Mouse (Mus musculus) ES-Bruce4 (cell line): ENCODE measurements around the gene Pnliprp1. TPM values are rescaled to one million over a fixed set of nuclear protein-coding genes. Genes with fewer than 3 reads are reported as not detected.

Source experiments
- H3K27ac ChIP-seq: 2 replicates; pipeline ENCODE4 v1.5.1; 2012; ENCODE audit warnings: low read length, inconsistent platforms; ENCODE audit not compliant: insufficient read depth
- H3K27me3 ChIP-seq: 2 replicates; pipeline ENCODE4 v1.6.1; 2012; ENCODE audit warnings: mild to moderate bottlenecking, low read length, inconsistent platforms; ENCODE audit not compliant: control insufficient read depth, poor library complexity, insufficient read depth, severe bottlenecking
- H3K36me3 ChIP-seq: 2 replicates; pipeline ENCODE4 v1.6.1; 2012; ENCODE audit warnings: inconsistent platforms, mild to moderate bottlenecking, low read length, moderate library complexity; ENCODE audit not compliant: control insufficient read depth, poor library complexity, insufficient read depth, severe bottlenecking
- H3K4me1 ChIP-seq: one replicate; pipeline ENCODE4 v1.8.1; 2011; ENCODE audit warnings: low read length; ENCODE audit not compliant: control insufficient read depth, insufficient read depth
- H3K4me3 ChIP-seq: 2 replicates; pipeline ENCODE4 v1.5.1; 2011; ENCODE audit warnings: low read depth, mild to moderate bottlenecking, low read length
- H3K9ac ChIP-seq: 2 replicates; pipeline ENCODE4 v1.6.1; 2012; ENCODE audit warnings: low read depth, mild to moderate bottlenecking, inconsistent platforms; ENCODE audit not compliant: poor library complexity, severe bottlenecking
- H3K9me3 ChIP-seq: replicated peaks from 2 replicates; pipeline ENCODE4 v1.6.1; 2012; ENCODE audit warnings: mild to moderate bottlenecking, low read length, inconsistent platforms; ENCODE audit not compliant: control insufficient read depth, poor library complexity, insufficient read depth, severe bottlenecking
- CTCF ChIP-seq: IDR thresholded peaks from one replicate; pipeline ENCODE4 v1.8.1; 2011; ENCODE audit warnings: low read depth, low read length
- EP300 ChIP-seq: IDR thresholded peaks from 2 replicates; pipeline ENCODE4 v1.6.1; 2011; ENCODE audit warnings: low read depth, low read length; ENCODE audit not compliant: insufficient read depth
- POLR2A ChIP-seq: IDR thresholded peaks from one replicate; pipeline ENCODE4 v1.8.1; 2011; ENCODE audit warnings: low read length; ENCODE audit not compliant: insufficient read depth
- polyA plus RNA-seq: library from polyadenylated mRNA; stranded (reverse); fragments of >200 nt; gene quantifications from 2 replicates; pipeline ENCODE4 v1.2.4, GENCODE M21; 2011; ENCODE audit warnings: low read depth; ENCODE audit not compliant: missing spikeins, insufficient read depth, insufficient read length

Pnliprp1 gene
- polyA plus RNA-seq, 1 experiment = not detected

- no peak overlapping the region for H3K9ac ChIP-seq
- H3K36me3 ChIP-seq = no peaks in the 10 kb centered on the region
- H3K27ac ChIP-seq = no peak overlapping the region
- no peak for TF ChIP-seq CTCF
- no peak for TF ChIP-seq POLR2A
- TF ChIP-seq EP300 = no peak
- H3K4me1 ChIP-seq = no peaks in the 10 kb centered on the region
- peaks cover 1% of the 10 kb centered on the region; the same call in 1 of the 2 replicates for H3K27me3 ChIP-seq
- no peak overlapping the region for H3K4me3 ChIP-seq
- no peaks in the 10 kb centered on the region; the same call in 1 of the 2 replicates for H3K9me3 ChIP-seq
These were observed 10.8 kb upstream of the Pnliprp1 start for GRCm38 (mm10) chr19:58717925-58718324.

GRCm38 (mm10) chr19:58720439-58720838 is 8.2 kb upstream of the Pnliprp1 start:
- no peak overlapping the region for H3K4me3 ChIP-seq
- no peak overlapping the region for H3K27ac ChIP-seq
- peaks cover 1% of the 10 kb centered on the region; the same call in 1 of the 2 replicates for H3K27me3 ChIP-seq
- no peaks in the 10 kb centered on the region; the same call in 1 of the 2 replicates for H3K9me3 ChIP-seq
- H3K9ac ChIP-seq = no peak overlapping the region
- no peaks in the 10 kb centered on the region for H3K4me1 ChIP-seq
- no peaks in the 10 kb centered on the region for H3K36me3 ChIP-seq
- TF ChIP-seq POLR2A (no peak), EP300 (no peak), CTCF (no peak)

- H3K27ac ChIP-seq = no peak overlapping the region
- H3K9me3 ChIP-seq = no peaks in the 10 kb centered on the region; the same call in 1 of the 2 replicates
- no peaks in the 10 kb centered on the region for H3K27me3 ChIP-seq
- H3K4me3 ChIP-seq = no peak overlapping the region
- no peak overlapping the region for H3K9ac ChIP-seq
- H3K36me3 ChIP-seq = no peaks in the 10 kb centered on the region
- H3K4me1 ChIP-seq = no peaks in the 10 kb centered on the region
- TF ChIP-seq CTCF = no peak
- TF ChIP-seq POLR2A = no peak
- no peak for TF ChIP-seq EP300
These were observed 2.1 kb upstream of the Pnliprp1 start for GRCm38 (mm10) chr19:58726551-58726950.

GRCm38 (mm10) chr19:58727756-58728155 is 931 bp upstream of the Pnliprp1 start:
- H3K27ac ChIP-seq = no peak overlapping the region
- H3K4me1 ChIP-seq = no peaks in the 10 kb centered on the region
- H3K36me3 ChIP-seq = no peaks in the 10 kb centered on the region
- H3K27me3 ChIP-seq = no peaks in the 10 kb centered on the region
- TF ChIP-seq EP300 = no peak
- TF ChIP-seq CTCF = no peak
- no peak for TF ChIP-seq POLR2A
- H3K4me3 ChIP-seq = no peak overlapping the region
- no peaks in the 10 kb centered on the region for H3K9me3 ChIP-seq
- no peak overlapping the region for H3K9ac ChIP-seq

- H3K9ac ChIP-seq = no peak overlapping the region
- H3K27me3 ChIP-seq = no peaks in the 10 kb centered on the region
- no peaks in the 10 kb centered on the region for H3K9me3 ChIP-seq
- H3K27ac ChIP-seq = no peak overlapping the region
- H3K4me3 ChIP-seq = no peak overlapping the region
- no peaks in the 10 kb centered on the region for H3K4me1 ChIP-seq
- no peak for TF ChIP-seq CTCF
- TF ChIP-seq EP300 = no peak
- TF ChIP-seq POLR2A = no peak
- no peaks in the 10 kb centered on the region for H3K36me3 ChIP-seq
These were observed 4.5 kb downstream of the Pnliprp1 start for GRCm38 (mm10) chr19:58733216-58733615.

GRCm38 (mm10) chr19:58738111-58738510 is 9.4 kb downstream of the Pnliprp1 start:
- Histone ChIP-seq H3K36me3 (no peaks in the 10 kb centered on the region), H3K9ac (no peak overlapping the region), H3K27me3 (no peaks in the 10 kb centered on the region), H3K4me3 (no peak overlapping the region), H3K27ac (no peak overlapping the region), H3K4me1 (no peaks in the 10 kb centered on the region), H3K9me3 (no peaks in the 10 kb centered on the region)
- TF ChIP-seq EP300 = no peak
- no peak for TF ChIP-seq POLR2A
- no peak for TF ChIP-seq CTCF
